Mouse (Mus musculus) ES-E14 (cell line): ENCODE measurements around the gene Lpp. TPM values are rescaled to one million over a fixed set of nuclear protein-coding genes. Genes with fewer than 3 reads are reported as not detected.

Source experiments
- DNase-seq: peaks from one replicate; pipeline ENCODE4 v3.0.0-alpha.2; 2013; ENCODE audit warnings: low read depth, low spot score
- H3K27ac ChIP-seq: 2 replicates; pipeline ENCODE4 v1.5.1; 2012; ENCODE audit warnings: low read depth, mild to moderate bottlenecking, low read length, moderate library complexity, mixed read lengths; ENCODE audit not compliant: poor library complexity, insufficient read depth, severe bottlenecking
- H3K36me3 ChIP-seq: 2 replicates; pipeline ENCODE4 v1.6.1; 2012; ENCODE audit warnings: mild to moderate bottlenecking, low read length, moderate library complexity, mixed read lengths; ENCODE audit not compliant: control insufficient read depth, poor library complexity, insufficient read depth, severe bottlenecking
- H3K4me1 ChIP-seq, 2 experiments: fragments of 150-350 bp in 1 of 2; sonication (generic) in 1 of 2; 2 replicates each; pipeline ENCODE4 v1.6.1; 2012; ENCODE audit warnings: low read length in 2 of 2, mild to moderate bottlenecking in 1 of 2, mixed read lengths in 1 of 2; ENCODE audit not compliant: control insufficient read depth in 2 of 2, insufficient read depth in 2 of 2, poor library complexity in 1 of 2
- H3K4me3 ChIP-seq, 2 experiments: fragments of 150-350 bp in 1 of 2; sonication (generic) in 1 of 2; 2 replicates each; pipeline ENCODE4 v1.5.1; 2012; ENCODE audit warnings: low read length in 2 of 2, low read depth in 1 of 2, mild to moderate bottlenecking in 1 of 2, mixed read lengths in 1 of 2; ENCODE audit not compliant: insufficient read depth in 1 of 2, poor library complexity in 1 of 2, severe bottlenecking in 1 of 2
- H3K9ac ChIP-seq: 2 replicates; pipeline ENCODE4 v1.6.1; 2012; ENCODE audit warnings: low read depth, mild to moderate bottlenecking, low read length, mixed read lengths; ENCODE audit not compliant: poor library complexity, insufficient read depth, severe bottlenecking
- H3K9me3 ChIP-seq: fragments of 150-350 bp; sonication (generic); 2 replicates; pipeline ENCODE4 v1.6.1; 2012; ENCODE audit warnings: low read depth, mild to moderate bottlenecking, low read length; ENCODE audit not compliant: control insufficient read depth, insufficient read depth
- CHD2 ChIP-seq: IDR thresholded peaks from 2 replicates; pipeline ENCODE4 v1.6.1; 2014; ENCODE audit warnings: mild to moderate bottlenecking, low read depth, low read length, inconsistent platforms
- HCFC1 ChIP-seq: IDR thresholded peaks from 2 replicates; pipeline ENCODE4 v1.6.1; 2012; ENCODE audit warnings: low read length, inconsistent platforms, borderline replicate concordance; ENCODE audit not compliant: insufficient read depth
- MAFK ChIP-seq: IDR thresholded peaks from 2 replicates; pipeline ENCODE4 v1.6.1; 2014; ENCODE audit warnings: mild to moderate bottlenecking, low read depth, low read length, inconsistent platforms; ENCODE audit not compliant: insufficient read depth
- ZC3H11A ChIP-seq: IDR thresholded peaks from 2 replicates; pipeline ENCODE4 v1.6.1; 2012; ENCODE audit warnings: low read depth, mild to moderate bottlenecking, inconsistent platforms, low read length, borderline replicate concordance
- ZNF384 ChIP-seq: IDR thresholded peaks from 2 replicates; pipeline ENCODE4 v1.6.1; 2012; ENCODE audit warnings: low read depth, low read length, inconsistent platforms
- in situ Hi-C, 2 experiments: fragments of 600-800 bp; cut with MboI; formaldehyde crosslinking; loops; one replicate each; pipeline ENCODE4 v1.15.1; 2025; ENCODE audit warnings: low sequenced_read_pairs in 2 of 2, inconsistent platforms in 1 of 2; ENCODE audit not compliant: unreplicated experiment in 2 of 2
- total RNA-seq: library from RNA; depleted of rRNA; stranded (reverse); fragments of 300-350 nt; gene quantifications from 2 replicates; pipeline ENCODE4 v1.2.3, GENCODE M21; 2012

The Lpp gene
- total RNA-seq, 1 experiment: 31.4 TPM

GRCm38 (mm10) chr16:24651655-24652654, 258.6 kb downstream of the Lpp start:
- DNase-seq: no peak
- no peaks in the 10 kb centered on the region for H3K4me1 ChIP-seq
- no peaks in the 10 kb centered on the region for H3K36me3 ChIP-seq
- H3K9ac ChIP-seq: no peak overlapping the region
- H3K9me3 ChIP-seq: no peaks in the 10 kb centered on the region
- in situ Hi-C loops: no loop called here
- no peak overlapping the region for H3K27ac ChIP-seq
- TF ChIP-seq ZNF384: no peak
- no peak overlapping the region for H3K4me3 ChIP-seq

GRCm38 (mm10) chr16:24653041-24653440, 259.7 kb downstream of the Lpp start:
- Histone ChIP-seq H3K4me3 (no peak overlapping the region), H3K9me3 (no peaks in the 10 kb centered on the region), H3K4me1 (no peaks in the 10 kb centered on the region), H3K9ac (no peak overlapping the region), H3K36me3 (no peaks in the 10 kb centered on the region), H3K27ac (no peak overlapping the region)
- no peak for DNase-seq
- TF ChIP-seq ZNF384 (no peak), HCFC1 (no peak), ZC3H11A (no peak), CHD2 (no peak), MAFK (no peak)
- in situ Hi-C loops: no loop called here

- Histone ChIP-seq H3K4me3 (no peak overlapping the region), H3K27ac (no peak overlapping the region), H3K9me3 (no peaks in the 10 kb centered on the region), H3K9ac (no peak overlapping the region), H3K4me1 (no peaks in the 10 kb centered on the region), H3K36me3 (no peaks in the 10 kb centered on the region)
- in situ Hi-C loops: no loop called here
- DNase-seq: no peak
- TF ChIP-seq CHD2 (no peak), MAFK (no peak), ZNF384 (no peak), ZC3H11A (no peak), HCFC1 (no peak)
These were observed 261.8 kb downstream of the Lpp start for GRCm38 (mm10) chr16:24655116-24655515.

DNA sequence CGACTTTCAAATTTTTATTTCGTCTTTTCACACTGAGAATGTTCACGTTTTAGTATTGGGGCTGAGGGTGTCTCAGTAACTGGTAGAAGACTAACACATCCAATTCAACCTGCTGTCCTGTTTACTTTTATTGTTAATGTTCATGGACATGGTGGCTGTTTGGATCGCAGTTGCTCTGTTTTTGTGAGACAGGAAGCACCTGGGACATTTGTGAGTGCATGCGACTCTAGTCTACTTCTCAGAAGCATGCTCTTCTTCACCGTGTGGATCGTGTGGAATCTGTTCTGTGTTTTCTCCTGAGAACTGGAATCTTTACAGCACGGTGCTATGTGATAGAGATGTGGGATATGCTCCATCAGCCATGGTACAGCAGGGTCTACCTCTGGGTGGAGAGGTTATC, 262.7 kb downstream of the Lpp start:
- no peak overlapping the region for H3K9ac ChIP-seq
- H3K27ac ChIP-seq: no peak overlapping the region
- TF ChIP-seq CHD2: no peak
- TF ChIP-seq ZNF384: no peak
- TF ChIP-seq ZC3H11A: no peak
- no peak for TF ChIP-seq HCFC1
- TF ChIP-seq MAFK: no peak
- H3K9me3 ChIP-seq: no peaks in the 10 kb centered on the region
- in situ Hi-C loops: no loop called here
- H3K4me1 ChIP-seq: no peaks in the 10 kb centered on the region
- no peak for DNase-seq
- no peaks in the 10 kb centered on the region for H3K36me3 ChIP-seq
- H3K4me3 ChIP-seq: no peak overlapping the region

- TF ChIP-seq ZNF384: no peak
- no peak for TF ChIP-seq CHD2
- Histone ChIP-seq H3K9me3 (no peaks in the 10 kb centered on the region), H3K36me3 (no peaks in the 10 kb centered on the region), H3K4me3 (no peak overlapping the region), H3K27ac (no peak overlapping the region), H3K9ac (no peak overlapping the region), H3K4me1 (no peaks in the 10 kb centered on the region)
- DNase-seq: no peak
- in situ Hi-C loops: no loop called here
These were observed 263.4 kb downstream of the Lpp start for GRCm38 (mm10) chr16:24656752-24657151.
